Comparison of ENCODE assay signal across 29 mouse cellular contexts in the genomic region with DNA sequence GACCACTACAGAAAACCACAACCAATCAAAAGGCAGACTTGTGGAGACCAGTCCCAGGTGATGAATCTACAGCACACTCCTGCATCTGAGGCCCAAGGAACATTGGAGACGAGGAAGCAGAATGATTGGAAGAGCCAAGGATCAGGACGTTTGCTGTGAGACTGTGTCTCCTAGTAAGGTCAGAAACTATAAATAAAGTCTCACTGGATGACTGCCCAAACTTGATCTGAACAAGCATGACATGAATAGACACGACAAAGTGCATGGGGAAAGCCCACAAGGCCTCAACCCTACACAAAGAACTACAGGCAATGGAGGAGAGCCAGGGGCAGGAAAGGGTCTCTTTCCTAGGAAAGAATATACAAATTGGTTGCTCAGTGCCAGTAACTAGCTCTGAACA. TPM values are rescaled to one million over a fixed set of nuclear protein-coding genes. Genes with fewer than 3 reads are reported as not detected.
DNase-seq lines count a peak whose midpoint lies in the region; ATAC-seq and TF ChIP-seq lines count a peak whose summit lies in the region.
"Had no signal": no experiment of that assay in that cellular context is flagged by ENCODE, and none has a peak within 500 bp of the region (broad histone marks: within the 10 kb centered on the region; RNA-seq: fewer than 3 reads in every experiment).

No protein-coding gene starts in this region.

- intact Hi-C loops in heart, adult 2 months (cut with DNase I), result no loop called here
- intact Hi-C loops in heart, postnatal 10 days (cut with DNase I), result loop anchor here (5.0 kb wide), 1 partner anchor 134 kb away; the partner anchor contains the start of gene Rfesd

- H3K9ac ChIP-seq in heart, adult 2 months (ENCODE audit: low read depth, low read length), result no peak overlapping the region
- no peak overlapping the region for H3K9ac ChIP-seq in heart, embryonic 13.5 days
- H3K9ac ChIP-seq: hindbrain, embryonic 12.5 days; kidney, embryonic 15.5 days; limb, embryonic 13.5 days; lung, embryonic 15.5 days; midbrain, embryonic 15.5 days; neural tube, embryonic 15.5 days had no signal

- peak in 1 of 2 experiments; percentile 13 for DNase-seq in heart, adult 2 months
- no peak for DNase-seq in heart, embryonic 10.5 days (ENCODE audit: low spot score)
- DNase-seq in heart, adult 9 months (ENCODE audit: low spot score in 2 of 2), result peak; percentile 34 to 52
- peak; percentile 64 to 71 for DNase-seq in heart, postnatal 10 days
- no peak for DNase-seq in cerebellum, adult 8-10 months
- DNase-seq in spleen, postnatal 14 days (ENCODE audit: low spot score in 2 of 2), result no peak
- DNase-seq: adrenal gland, adult 2 months; adrenal gland, postnatal 36 days; B cell, adult 2 months; cerebellum, adult 18-20 months; cerebellum, postnatal 14 days; gastrocnemius, postnatal 10 days; kidney, adult 11 months; kidney, postnatal 36 days; lung, postnatal 4 days; right cerebral cortex, adult 18-20 months; thymus, postnatal 4 days had no signal

- H3K4me3 ChIP-seq in heart, adult 2 months, result no peak overlapping the region
- no peak overlapping the region for H3K4me3 ChIP-seq in heart, embryonic 10.5 days
- no peak overlapping the region for H3K4me3 ChIP-seq in heart, embryonic 13.5 days
- H3K4me3 ChIP-seq: erythroblast, embryonic 14.5 days; hindbrain, embryonic 12.5 days; kidney, embryonic 15.5 days; layer of hippocampus, adult 2 months; limb, embryonic 13.5 days; lung, embryonic 15.5 days; midbrain, embryonic 15.5 days; neural tube, embryonic 15.5 days had no signal

- H3K79me2 ChIP-seq in heart, adult 2 months (replicated peaks; ENCODE audit: control insufficient read depth, insufficient read depth, low read length), result no peaks in the 10 kb centered on the region

- H3K4me1 ChIP-seq in heart, adult 2 months (ENCODE audit: control insufficient read depth, insufficient read depth, low read length), result no peaks in the 10 kb centered on the region; the same call in 1 of the 2 replicates
- H3K4me1 ChIP-seq in heart, embryonic 10.5 days, result no peaks in the 10 kb centered on the region
- 0 out of 2 replicates have a peak, but pooled peaks cover 3% of the 10 kb centered on the region for H3K4me1 ChIP-seq in heart, embryonic 13.5 days
- H3K4me1 ChIP-seq: hindbrain, embryonic 12.5 days; kidney, embryonic 15.5 days; limb, embryonic 13.5 days; lung, embryonic 15.5 days; midbrain, embryonic 15.5 days; neural tube, embryonic 15.5 days had no signal

- peak overlapping the region; percentile 60 for H3K27ac ChIP-seq in heart, adult 2 months
- no peak overlapping the region for H3K27ac ChIP-seq in heart, embryonic 10.5 days
- H3K27ac ChIP-seq in heart, embryonic 13.5 days (replicated peaks), result peak overlapping the region; percentile 74
- H3K27ac ChIP-seq: hindbrain, embryonic 12.5 days; kidney, embryonic 15.5 days; layer of hippocampus, adult 2 months; limb, embryonic 13.5 days; lung, embryonic 15.5 days; midbrain, embryonic 15.5 days; neural tube, embryonic 15.5 days had no signal

- no peaks in the 10 kb centered on the region for H3K27me3 ChIP-seq in heart, adult 2 months (ENCODE audit: control insufficient read depth, insufficient read depth, low read length)
- H3K27me3 ChIP-seq in heart, embryonic 10.5 days (ENCODE audit: insufficient read depth, poor library complexity, severe bottlenecking), result no peaks in the 10 kb centered on the region
- no peaks in the 10 kb centered on the region for H3K27me3 ChIP-seq in heart, embryonic 13.5 days (replicated peaks)
- H3K27me3 ChIP-seq: hindbrain, embryonic 12.5 days; kidney, embryonic 15.5 days; limb, embryonic 13.5 days; lung, embryonic 15.5 days; midbrain, embryonic 15.5 days; neural tube, embryonic 15.5 days had no signal

- no peak for TF ChIP-seq POLR2A in heart, adult 2 months (IDR thresholded peaks at IDR 0.05; ENCODE audit: insufficient read depth, low read depth, low read length)

- TF ChIP-seq EP300 in heart, adult 2 months (IDR thresholded peaks at IDR 0.05; ENCODE audit: insufficient read depth, low read depth, low read length), result no peak

- no peaks in the 10 kb centered on the region for H3K9me3 ChIP-seq in heart, embryonic 10.5 days
- peaks cover 8% of the 10 kb centered on the region; the same call in 1 of the 2 replicates for H3K9me3 ChIP-seq in heart, embryonic 13.5 days
- H3K9me3 ChIP-seq: hindbrain, embryonic 12.5 days; lung, embryonic 15.5 days; midbrain, embryonic 15.5 days had no signal

- H3K4me2 ChIP-seq in heart, embryonic 13.5 days, result no peak overlapping the region
- H3K4me2 ChIP-seq: hindbrain, embryonic 12.5 days; kidney, embryonic 15.5 days; limb, embryonic 13.5 days; liver, embryonic 11.5 days; lung, embryonic 15.5 days; midbrain, embryonic 15.5 days; neural tube, embryonic 15.5 days had no signal

- ATAC-seq in heart, embryonic 13.5 days (ENCODE audit: extremely low read depth, insufficient number of reproducible peaks, low FRiP score, low TSS enrichment), result no peak; the same call in 1 of the 2 replicates
- ATAC-seq: activated CD4-positive, CD25-positive, alpha-beta regulatory T cell, adult 4 months; forebrain, embryonic 16.5 days; midbrain, embryonic 15.5 days had no signal

- TF ChIP-seq CTCF in heart, adult 2 months (IDR thresholded peaks at IDR 0.05), result no peak

- WGBS in heart, adult 2 months, result 22% methylated on average over 3 of the region's 3 CpGs
- WGBS in heart, embryonic 10.5 days, result 74% methylated on average over 3 of the region's 3 CpGs
- 33% methylated on average over 3 of the region's 3 CpGs for WGBS in heart, embryonic 13.5 days

- H3K36me3 ChIP-seq in heart, adult 2 months (ENCODE audit: control insufficient read depth, insufficient read depth, low read length), result peaks cover 4% of the 10 kb centered on the region
- H3K36me3 ChIP-seq in heart, embryonic 10.5 days, result peaks cover 49% of the 10 kb centered on the region
- peaks cover 68% of the 10 kb centered on the region for H3K36me3 ChIP-seq in heart, embryonic 13.5 days

RNA-seq across cellular contexts. Expression of gene Glrx, which starts 44.1 kb away (rescaled TPM):
- 10 to 100 TPM; 36.6 to 38.8 TPM for total RNA-seq in heart, adult 2 months (2021)
- 48.5 and 95.2 TPM in 2 replicates for polyA plus RNA-seq in heart, adult 2 months (2012; rRNA removed)
- 50.6 and 74.5 TPM in 2 replicates for polyA plus RNA-seq in heart, embryonic 10.5 days (2016; fragmentation: Nextera tagmentation; extraction: Ambion mirVana)
- polyA plus RNA-seq in heart, embryonic 13.5 days (2015; fragmentation: Nextera tagmentation; extraction: Ambion mirVana), result 99.2 and 104 TPM in 2 replicates
- total RNA-seq in heart, postnatal 10 days (2021), result 10 to 100 TPM; 63.7 TPM

RNA-seq across cellular contexts. Expression of gene Rhobtb3, which starts 59.9 kb away (rescaled TPM):
- total RNA-seq in heart, adult 2 months (2021), result 10 to 100 TPM; 11.3 to 12.6 TPM
- polyA plus RNA-seq in heart, adult 2 months (2012; rRNA removed), result 7.6 and 16.0 TPM in 2 replicates
- 21.7 and 27.4 TPM in 2 replicates for polyA plus RNA-seq in heart, embryonic 10.5 days (2016; fragmentation: Nextera tagmentation; extraction: Ambion mirVana)
- 19.8 and 21.6 TPM in 2 replicates for polyA plus RNA-seq in heart, embryonic 13.5 days (2015; fragmentation: Nextera tagmentation; extraction: Ambion mirVana)
- 10 to 100 TPM; 23.9 to 25.9 TPM for total RNA-seq in heart, postnatal 10 days (2021)
- polyA plus RNA-seq: activated CD4-positive, CD25-positive, alpha-beta regulatory T cell, adult 4 months had no signal

Comparison
In these comparisons a context has a peak if more than half of its experiments do, and no peak if none do; other contexts are left out.
1. DNase-seq: peak in heart, adult 9 months (2 of 2) and heart, postnatal 10 days (2 of 2); none in heart, embryonic 10.5 days (single experiment), cerebellum, adult 8-10 months (single experiment) and spleen, postnatal 14 days (0 of 2).